Mouse (Mus musculus): ENCODE results near the gene Inpp5a.

Gene Inpp5a

GRCm38 (mm10) chr7:139544706-139545625 is 156.1 kb downstream of the Inpp5a start:
- DNase-seq = no peak

- no peak for DNase-seq
These were observed 158.4 kb downstream of the Inpp5a start for GRCm38 (mm10) chr7:139547325-139547724.

GRCm38 (mm10) chr7:139550086-139550783 is 161.3 kb downstream of the Inpp5a start:
- DNase-seq = no peak

- no peak for DNase-seq
These were observed 162.6 kb downstream of the Inpp5a start for GRCm38 (mm10) chr7:139551519-139551918.

DNA sequence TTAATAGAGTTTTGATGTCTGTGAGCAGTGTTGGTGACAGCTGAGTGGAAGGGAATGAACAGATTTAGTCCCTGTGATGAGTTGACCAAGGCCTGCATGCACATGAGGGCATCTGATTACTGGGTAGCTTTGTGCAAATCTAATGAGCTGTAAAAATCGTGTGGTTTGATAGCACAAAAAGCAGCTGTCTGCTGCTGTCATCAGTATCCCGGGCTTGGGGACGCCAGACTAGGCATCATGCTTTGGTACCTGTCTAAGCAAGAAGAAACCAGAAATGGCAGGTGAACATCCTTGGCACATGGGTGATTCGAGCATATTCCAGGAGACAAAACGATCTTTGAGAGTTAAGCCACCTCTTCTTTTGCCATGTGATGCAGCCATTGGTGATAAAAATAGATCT is 167.4 kb downstream of the Inpp5a start:
- DNase-seq = no peak

GRCm38 (mm10) chr7:139556746-139557526 is 168.0 kb downstream of the Inpp5a start:
- no peak for DNase-seq

DNA sequence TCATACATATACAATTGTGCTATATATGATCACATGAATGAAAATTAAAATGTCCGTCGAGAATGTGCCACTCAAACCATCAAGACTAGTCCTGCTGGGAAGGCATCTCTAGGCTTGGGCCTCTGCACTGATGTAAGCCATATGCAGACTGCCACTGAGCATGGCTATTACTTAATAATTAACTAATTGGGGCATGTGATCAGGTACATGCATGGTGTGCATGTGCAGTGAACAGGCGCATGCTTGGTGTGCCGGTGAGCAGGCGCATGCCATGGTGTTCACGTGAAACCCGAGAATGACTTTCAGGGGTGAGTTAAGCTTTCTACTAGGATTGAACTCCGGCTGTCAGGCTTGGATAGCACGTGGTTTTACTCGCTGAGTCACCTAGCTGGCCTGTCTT is 170.8 kb downstream of the Inpp5a start:
- no peak for DNase-seq

GRCm38 (mm10) chr7:139563425-139563824 is 174.5 kb downstream of the Inpp5a start:
- DNase-seq = no peak

DNA sequence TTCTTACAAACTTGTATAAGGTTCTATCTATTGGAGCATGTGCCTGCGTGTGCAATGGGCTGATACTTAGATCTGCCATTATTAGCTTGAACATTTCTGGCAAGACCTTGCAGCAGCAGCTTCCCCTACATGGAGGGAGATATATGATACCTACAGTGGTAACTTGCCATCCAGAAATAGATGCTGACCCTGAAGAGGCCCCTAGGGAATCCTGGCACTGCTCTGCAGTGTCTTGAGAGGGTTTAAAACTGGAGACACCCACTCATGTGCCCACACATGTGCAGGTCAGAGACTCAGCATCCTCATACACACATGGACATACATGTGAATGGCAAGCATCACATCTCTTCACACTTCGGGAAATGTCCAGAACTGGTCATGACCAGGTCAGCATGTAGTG is 175.3 kb downstream of the Inpp5a start:
- no peak for DNase-seq

GRCm38 (mm10) chr7:139565998-139566397 is 177.1 kb downstream of the Inpp5a start:
- no peak for DNase-seq

- DNase-seq = no peak
These were observed 177.6 kb downstream of the Inpp5a start for GRCm38 (mm10) chr7:139566533-139566932.

DNA sequence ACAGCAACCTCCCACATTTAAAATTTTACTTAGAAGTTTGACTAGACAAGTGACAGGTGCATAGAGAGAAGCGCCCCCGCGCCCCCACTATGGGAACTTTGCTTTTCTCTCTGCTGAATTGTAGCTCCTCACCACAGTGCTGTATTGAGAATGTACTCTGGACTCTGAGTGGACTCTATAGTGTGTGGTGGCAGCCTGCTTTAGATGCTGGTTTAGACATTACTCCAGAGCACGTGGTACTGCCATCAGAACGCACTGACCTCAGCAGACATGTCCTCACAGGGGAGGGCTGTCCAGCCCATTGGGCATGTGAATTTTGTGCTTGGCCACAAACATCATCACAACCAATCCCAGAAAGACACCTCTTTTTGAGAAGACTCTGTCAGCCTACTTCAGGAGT is 181.9 kb downstream of the Inpp5a start:
- no peak for DNase-seq

- no peak for DNase-seq
These were observed 183.8 kb downstream of the Inpp5a start for GRCm38 (mm10) chr7:139572665-139573064.

DNA sequence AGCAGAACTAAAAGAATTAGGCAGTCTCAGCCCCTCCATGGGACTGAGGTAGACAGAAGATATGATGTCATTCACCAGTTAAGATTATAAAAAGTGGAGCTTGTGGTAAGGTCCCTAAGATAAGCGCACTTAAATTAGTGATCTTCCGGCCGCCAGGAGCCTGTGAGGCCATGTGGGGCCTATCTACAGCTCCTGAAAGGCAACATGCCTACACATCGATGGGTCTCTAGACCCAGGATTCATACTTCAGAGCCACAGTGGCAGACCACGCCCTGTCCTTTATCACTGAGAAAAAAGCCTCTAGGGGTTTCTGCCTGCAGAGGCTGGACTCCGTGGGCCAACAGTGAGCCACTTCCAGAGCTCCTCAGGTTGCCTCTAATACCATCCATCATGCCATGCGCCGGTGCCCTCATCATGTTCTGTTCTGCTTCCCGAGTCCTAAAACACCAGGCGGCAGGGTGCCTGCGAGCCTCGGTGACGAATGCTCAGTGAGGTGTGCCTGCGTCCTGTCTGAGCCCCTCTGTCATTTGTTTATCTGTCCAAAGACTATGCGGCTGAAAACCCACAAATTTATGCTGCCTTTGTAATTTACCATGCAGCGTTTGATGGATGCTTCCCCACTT is 187.3 kb downstream of the Inpp5a start:
- DNase-seq = no peak

DNA sequence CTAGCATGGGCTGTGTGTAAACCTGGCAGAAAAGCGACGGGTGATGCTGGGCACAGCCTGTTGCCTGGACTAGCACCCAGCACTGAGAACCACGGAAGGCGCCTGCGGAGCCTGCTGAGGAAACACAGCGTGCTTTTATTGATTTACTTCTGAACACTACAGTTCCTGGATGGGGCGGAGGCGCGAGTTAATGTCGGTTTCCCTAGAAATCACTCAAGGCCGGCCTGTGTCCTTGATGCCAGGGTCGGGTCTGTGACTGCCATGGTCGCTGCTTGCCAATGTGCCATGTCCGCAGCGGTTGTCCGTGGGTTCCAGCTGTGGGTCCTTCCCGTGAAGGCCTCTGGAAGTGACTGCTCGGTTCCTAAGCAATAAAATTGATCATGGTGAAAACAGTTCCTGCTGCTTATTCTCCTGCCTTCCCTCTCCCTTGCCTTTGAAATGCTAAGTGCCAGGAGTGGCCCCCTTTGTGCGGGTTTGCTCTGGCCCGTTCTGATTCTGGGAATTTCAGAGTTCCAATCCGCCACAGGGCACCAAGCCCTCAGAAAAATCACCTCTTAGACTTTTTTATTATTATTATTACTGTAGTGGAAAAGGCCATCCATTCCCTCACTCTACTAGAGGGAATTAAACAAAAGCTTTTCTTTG is 190.5 kb downstream of the Inpp5a start:
- DNase-seq = no peak

DNA sequence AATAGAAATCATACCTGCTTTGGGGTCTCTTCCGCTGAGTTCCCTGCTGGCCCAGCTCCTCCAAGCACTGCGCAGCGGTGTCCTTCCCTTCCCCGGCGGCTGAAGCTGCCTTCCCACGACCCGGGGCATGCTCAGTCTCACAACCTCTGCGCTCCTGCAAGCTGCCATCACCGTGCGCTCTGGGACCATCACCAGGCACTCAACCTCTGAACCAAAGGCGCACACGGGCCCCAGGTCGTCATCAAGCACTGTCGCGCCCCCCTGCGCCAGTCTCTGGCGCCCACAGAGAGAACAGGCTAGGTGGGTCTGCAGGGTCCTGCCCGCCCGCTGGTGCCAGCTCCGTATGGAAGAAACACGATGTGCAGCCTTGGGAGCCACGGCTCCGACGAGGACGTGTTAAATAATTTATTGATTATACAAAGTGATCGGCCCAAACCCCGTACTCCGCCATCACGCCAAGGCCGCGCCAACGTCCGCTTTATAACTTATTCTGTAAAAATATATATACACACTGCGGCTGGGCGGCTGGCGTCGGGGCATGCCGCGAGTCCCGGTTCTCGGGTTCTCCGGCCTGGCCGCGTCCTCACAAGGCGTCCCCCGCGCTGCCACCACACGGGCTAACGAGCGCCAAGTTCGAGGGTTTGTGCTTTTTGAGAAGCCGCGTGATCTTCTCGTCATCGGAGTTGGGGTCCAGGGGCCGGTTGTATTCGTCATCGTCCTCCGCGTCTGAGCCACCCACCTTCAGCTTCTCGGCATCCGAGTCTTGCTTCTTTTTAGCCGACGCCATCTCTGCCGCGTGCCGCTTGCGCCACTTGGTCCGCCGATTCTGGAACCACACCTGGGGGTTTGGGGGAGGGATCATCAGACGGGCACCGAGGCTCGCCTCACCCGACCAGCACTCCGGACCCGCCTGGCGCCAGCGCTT is 192.2 kb downstream of the Inpp5a start:
- no peak for DNase-seq

- DNase-seq = no peak
These were observed 193.1 kb downstream of the Inpp5a start for GRCm38 (mm10) chr7:139581801-139582571.

DNA sequence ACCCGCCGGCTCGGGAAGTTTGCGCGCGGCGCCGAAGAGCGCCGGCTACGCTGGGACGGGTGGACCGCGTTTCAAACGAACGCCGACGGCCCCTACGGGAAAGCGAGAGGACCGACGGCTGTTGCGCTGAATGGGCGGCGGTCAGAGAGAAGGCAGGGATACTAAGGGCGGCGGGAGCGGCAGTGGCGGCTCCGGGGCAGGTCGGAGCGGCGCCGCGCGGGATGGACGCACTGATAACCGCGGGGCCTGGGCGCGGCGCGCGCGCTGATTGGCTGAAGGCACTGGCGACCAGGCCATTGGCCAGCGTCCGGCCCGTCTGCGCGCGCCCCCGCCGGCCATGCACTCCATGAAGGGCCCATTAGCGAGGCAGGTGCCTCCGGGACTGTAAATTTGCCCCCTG is 193.7 kb downstream of the Inpp5a start, which contains the start of gene Nkx6-2:
TSS of gene Nkx6-2 (minus strand) at position 203 of the 400 bp plus-strand sequence.
- DNase-seq = no peak

- no peak for DNase-seq
These were observed 194.3 kb downstream of the Inpp5a start for GRCm38 (mm10) chr7:139583094-139583737.
